Mouse (Mus musculus) MN1 (cell line): Measurements from ENCODE around the gene Synrg.
A peak's percentile ranks its signal among the peaks of the same experiment; 100 is the strongest.

ENCODE experiments used
- DNase-seq: peaks from one replicate; pipeline ENCODE4 v3.0.0-alpha.2; 2016; ENCODE audit warnings: low spot score

Gene Synrg

DNA sequence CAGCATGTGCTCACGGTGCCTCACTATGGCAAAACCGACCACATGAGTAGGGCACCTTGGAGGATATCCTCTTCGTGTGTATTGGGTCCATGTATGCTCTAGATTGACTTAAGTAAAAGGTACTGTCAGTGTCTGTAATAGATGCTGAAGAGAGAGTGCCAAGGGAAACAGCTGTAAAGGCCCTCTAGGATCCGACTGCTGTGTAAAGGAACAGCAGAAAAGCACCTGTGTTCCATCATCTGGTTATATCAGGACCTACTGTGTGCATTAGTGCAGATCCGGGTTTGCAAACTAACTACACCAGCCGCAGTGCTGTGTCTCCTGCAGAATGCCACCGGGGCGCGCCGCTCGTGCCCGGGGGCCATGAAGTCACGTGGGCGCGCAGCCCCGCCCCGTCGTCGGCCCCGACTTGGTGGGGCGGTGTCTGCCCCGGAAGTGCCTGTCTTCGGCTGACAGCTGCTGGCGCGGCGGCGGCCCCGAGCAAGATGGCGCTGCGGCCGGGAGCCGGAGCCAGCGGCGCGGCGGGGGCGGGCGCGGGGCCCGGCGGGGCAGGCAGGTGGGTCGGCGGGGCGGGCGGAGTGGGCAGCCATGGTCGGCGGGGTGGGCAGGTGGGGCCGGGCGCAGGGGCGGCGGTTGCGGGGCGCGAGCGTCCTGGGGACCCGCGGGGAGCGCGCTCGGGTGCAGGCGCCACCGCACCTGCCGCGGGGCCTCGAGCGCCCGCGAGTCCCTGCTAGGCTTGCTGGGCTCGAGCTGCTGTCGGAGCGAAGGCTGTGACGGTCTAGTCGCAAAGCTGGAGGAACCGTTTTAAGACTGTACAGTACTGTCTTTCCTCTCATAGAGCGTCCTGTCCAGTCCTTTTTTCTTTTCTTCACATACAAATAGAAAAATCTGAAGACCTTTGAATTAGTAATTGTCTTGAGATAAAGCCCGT, at the start of gene Synrg:
Synrg (plus strand) TSS at position 438 of the 931 bp plus-strand sequence.
- peak; percentile 82 for DNase-seq

DNA sequence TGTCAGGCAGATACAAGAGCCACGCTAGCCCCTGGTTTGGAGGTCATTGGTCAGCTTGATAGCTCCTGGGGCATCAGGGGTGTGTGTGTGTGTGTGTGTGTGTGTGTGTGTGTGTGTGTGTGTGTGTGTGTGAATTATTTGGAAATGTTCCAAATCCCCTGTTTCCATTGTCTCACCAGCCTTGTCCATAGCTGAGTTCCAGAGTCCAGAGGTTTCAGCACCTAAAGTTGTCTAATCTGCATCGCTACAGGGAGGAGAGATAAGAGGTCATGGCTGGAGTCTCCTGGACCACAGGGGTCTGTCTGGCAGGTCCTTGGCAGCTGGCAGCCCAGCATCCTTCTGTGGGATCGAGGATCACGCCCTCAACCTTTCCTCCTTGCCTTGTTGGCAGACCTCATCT, 49.7 kb upstream of the Synrg start:
- DNase-seq = no peak

DNA sequence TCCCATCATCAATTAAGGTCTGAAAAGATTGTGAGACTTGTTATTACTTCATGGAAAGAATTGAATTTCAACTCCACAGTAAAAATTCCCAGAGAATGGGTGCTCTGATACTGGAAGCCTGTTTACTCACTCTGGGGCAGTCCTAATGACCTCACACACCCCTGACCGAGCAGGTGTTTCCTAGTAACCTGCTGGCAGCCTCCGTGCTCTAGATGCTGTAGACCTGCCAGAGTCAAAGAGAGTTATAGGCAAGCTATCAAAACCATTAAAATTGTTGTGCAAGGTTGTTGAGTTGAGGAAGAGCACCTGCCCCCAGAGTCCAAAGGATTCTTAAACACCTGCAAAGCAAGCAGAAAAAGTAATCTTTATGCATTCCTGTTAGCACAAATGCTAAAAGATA, 41.6 kb upstream of the Synrg start:
- no peak for DNase-seq

DNA sequence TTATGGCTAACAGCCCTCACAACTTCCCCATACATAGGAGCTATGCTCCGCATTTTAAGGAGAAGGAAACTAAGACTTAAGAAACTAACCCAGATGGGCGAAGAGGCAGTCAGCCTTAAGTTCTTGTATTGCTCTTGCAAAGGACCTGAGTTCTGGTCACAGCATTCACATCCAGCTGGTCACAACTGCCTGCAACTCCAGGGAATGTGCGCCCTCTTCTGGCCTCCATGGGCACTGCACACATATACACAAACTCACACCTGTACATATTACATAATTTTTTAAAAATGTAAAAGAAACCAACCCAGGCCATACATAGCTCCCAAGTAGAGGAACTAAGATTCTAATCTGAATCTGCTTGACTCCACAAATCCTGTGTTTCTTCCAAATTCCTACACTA, 37.1 kb upstream of the Synrg start:
- no peak for DNase-seq

DNA sequence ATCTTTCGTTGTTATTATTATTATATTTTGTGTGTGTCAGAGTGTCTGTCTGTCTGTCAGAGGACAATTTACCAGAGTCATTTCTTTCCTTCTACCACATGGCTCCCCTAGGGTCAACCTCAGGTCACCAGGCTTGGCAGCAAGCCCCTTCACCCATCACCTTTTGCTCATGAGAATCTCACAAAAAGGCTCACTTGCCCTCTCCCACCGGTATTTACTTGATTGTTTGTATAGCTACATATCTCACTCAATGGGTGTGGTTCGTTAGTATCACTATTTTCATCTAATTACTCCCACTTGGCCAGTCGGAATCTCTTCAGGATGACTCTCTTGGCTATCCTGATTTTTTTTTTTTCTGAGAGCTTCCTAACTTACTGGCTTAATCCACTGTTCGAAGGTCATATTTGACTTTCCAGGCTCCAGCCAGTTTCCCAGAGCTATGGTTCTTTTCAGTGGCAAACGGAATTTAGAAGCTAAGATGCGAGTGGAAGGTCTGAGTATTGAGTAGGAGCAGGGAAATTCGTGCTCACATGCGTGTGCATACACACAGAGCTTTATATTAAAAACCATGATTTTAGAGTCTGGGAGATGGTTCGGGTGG, 31.6 kb upstream of the Synrg start:
- no peak for DNase-seq

DNA sequence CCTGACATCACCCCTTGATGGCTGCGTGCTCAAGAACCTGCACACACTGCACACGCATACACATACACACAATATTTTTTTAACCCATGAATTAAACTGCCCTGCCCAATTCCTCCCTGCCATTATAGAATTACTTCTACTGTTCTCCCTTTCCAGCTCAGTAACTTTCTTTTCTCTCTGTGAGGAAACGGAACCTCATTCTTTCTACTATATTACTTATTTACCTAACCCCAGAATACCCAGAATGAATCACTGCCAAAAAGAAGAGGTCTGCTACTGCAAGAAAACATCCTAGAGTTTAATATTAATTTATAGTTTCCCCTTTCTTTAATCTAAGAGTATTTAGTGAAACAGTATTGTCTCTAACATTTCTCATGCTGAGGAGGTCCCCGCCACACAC, 30.9 kb upstream of the Synrg start:
- DNase-seq = no peak

DNA sequence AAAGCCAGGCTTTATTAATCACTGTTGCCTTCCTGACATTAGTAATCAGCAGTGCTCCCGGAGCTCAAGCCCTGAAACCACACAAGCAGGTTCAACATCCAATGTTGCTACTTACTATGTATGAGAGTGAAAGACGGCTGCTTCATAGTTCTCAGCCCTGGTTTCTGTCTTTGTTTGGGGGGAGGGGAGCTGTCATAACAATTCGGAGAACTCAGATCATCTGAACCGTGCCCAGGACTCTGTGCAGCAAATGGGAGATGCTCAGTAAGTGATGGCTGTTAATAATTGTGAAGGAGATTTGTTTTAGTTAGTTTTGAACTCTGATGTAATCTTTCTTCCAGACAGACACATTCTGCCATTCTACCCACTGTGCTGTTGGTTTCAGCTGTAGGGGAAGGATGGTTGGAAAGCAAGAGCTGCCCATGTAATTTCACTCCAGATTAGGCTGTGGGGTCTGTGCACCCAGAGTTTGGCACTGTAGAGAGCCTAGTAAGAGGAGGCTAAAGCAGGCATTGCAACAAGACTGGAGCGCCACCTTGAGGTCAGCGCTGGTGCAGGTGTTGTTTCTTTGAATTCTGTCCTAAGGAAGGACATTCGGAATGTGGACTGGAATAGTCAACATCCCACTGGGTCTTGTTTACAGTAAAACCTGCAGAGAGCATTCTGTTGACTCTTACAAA, 28.1 kb upstream of the Synrg start:
- no peak for DNase-seq

DNA sequence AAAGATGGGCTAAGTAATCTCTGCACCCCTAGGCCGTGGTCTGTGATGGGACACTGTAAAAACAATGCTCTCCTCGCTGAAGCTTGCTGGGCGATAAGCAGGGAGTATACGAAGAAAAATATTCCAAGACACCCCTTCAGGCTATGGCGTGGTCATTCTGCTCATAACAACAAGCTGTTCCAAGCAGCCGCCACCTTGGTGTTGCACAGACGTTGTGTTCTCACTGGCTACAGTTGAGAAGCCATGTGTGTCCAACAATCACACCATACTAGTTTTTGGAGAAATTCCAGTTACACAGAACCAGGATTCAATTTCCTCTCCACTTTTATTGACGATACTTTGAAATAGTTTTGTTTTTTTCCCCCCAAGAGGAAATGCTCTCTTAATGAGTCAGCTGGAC, 25.7 kb upstream of the Synrg start:
- no peak for DNase-seq

DNA sequence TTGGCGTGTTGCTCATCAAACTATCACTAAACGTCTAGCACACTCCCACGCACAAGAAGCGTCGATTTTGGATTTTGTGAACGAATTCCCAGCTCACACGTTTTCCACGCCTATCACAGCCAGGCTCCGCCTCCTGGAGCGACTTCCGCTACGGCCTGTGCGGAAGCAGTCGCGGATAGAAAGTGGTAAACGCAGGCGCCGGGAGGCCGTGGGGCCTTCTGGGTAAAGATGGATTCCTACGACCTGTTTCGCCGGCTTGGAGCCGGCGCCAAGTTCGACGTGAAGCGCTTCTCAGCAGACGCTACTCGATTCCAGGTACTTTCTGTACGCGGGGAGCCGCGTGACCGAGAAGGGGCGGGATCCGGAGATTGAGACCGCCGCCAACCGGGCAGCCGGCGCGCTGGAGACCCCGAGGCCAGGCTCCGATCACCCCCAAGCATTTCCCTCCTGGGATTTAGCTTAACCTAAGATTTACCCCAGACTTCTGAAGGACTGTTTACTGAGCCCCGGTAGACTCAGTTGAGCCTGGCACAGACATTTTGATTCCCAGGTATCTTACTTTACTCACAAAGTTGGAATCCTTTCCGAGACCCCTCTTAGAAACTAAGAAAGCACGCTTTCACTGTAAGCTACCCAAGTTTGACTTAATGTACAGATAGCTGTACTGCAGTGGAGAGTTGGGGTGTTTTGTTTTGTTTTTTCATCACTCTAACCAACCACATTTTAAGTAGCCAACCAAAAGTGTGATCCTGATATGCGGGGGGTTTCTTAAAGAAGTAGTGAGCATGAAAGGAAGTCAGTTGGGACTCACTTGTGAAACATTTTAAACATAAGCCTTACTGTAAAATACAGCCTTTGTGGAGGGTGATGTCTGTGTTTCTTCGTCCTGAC, 22.0 kb upstream of the Synrg start, which contains the start of gene Ddx52:
Ddx52 (plus strand) TSS at position 113 of the 891 bp plus-strand sequence.
- DNase-seq = peak; percentile 92

DNA sequence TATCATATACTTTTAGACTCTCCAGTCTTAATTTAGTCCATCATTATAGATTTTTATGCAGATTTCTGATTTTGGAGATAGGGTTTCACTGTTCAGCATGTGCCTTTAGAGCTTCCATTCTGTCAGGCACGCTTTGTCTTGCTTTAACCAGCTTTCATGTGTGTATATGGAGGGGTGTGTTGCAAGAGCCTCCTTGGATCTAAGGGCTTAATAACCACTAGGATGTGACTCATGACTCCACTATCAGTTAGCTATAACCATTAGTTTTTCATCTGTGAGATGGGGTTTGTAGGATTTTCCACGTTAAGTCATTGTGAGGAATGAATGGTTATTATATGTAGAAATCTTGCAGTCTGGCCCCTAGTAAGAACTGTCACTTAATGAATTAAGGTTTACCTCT, 7.4 kb upstream of the Synrg start:
- no peak for DNase-seq

DNA sequence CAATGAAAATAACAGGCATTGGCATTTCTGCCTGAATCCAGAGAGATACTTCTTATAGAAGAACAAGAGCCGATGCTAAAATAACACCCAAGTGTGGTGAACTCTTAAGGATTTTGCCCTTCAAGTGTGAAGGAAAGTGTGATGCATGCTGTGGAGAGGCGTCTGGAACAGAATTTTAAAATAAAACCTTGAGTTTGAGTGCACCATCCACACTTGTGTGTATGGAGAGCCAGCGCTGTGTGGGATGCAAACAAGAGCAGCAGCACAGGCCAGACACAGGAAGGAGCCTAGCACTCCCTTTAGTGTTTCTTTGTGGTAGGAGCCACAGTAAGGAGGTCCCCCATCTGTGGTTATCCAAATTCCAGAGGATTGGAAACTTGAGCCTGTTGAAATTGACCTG, 2.2 kb upstream of the Synrg start:
- DNase-seq = no peak

DNA sequence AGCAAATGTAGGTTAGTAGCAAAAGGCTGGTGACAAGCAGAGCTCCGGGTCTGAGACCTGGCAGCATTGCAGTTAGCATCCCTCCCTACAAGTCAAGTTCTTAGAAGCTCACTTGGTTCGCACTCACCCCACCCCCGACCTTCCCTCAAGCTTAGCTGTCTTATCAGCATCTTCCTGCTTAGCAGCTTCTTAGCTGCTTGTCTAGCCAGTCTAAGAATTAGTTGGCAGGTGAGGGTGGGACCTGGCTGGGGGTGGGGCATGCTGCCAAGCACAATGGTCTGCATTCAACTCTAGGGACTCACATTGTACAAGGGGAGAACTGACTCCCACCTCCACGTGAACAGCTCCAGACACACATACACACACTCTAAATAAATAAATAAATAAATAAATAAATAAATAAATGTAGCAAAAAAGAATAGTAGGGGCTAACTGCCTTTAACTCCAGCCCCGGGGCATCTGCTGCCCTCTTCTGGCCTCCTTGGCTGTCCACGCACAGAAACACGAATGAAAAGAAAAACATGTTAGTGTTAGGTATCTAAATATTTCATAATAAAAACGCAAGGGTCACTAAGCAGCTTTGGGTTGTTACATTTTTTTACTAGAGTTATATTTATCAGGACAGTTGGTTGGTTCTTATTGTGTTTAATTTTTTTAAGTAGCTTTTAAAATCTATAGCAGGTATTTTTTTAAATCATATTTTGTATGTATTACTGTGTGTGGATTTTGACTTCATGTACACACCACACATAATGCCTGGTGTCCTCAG, 3.4 kb downstream of the Synrg start:
- DNase-seq = no peak

DNA sequence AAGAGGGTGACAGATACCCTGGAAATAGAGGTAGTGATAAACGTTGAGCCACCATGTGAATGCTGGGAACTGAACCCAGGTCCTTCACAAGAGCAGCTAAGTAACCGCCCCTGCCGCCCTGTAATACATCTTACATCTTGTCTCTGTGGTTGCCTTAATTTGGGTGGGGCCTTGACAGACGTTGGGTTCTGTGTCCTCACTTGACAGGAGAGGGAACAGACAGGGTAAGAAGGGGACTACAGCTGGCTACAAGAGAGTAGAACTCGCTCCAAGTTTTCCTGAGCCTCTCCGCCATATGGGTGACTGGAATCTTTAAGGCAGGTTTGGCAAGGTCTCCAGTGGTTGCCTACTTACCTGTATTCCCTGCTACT, 4.0 kb downstream of the Synrg start:
- DNase-seq = no peak

DNA sequence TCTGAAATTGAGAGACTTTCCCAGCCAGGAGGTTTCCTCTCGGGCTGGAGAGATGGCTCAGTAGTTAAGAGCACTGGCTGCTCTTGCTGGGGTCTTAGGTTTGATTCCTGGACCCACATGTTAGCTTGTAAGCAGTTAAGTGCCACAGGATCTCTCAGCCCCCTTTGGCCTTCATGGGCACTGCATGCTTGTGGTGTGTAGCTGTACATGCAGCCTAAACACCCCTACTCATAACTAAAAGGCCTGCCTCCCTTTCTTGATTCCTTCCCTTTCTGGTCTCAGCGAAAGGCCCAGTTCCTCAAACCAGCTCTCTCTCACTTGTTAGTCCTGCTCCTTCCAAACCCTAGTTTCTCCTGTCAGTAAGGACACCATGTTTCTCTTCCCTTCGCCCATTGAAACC, 4.8 kb downstream of the Synrg start:
- no peak for DNase-seq

DNA sequence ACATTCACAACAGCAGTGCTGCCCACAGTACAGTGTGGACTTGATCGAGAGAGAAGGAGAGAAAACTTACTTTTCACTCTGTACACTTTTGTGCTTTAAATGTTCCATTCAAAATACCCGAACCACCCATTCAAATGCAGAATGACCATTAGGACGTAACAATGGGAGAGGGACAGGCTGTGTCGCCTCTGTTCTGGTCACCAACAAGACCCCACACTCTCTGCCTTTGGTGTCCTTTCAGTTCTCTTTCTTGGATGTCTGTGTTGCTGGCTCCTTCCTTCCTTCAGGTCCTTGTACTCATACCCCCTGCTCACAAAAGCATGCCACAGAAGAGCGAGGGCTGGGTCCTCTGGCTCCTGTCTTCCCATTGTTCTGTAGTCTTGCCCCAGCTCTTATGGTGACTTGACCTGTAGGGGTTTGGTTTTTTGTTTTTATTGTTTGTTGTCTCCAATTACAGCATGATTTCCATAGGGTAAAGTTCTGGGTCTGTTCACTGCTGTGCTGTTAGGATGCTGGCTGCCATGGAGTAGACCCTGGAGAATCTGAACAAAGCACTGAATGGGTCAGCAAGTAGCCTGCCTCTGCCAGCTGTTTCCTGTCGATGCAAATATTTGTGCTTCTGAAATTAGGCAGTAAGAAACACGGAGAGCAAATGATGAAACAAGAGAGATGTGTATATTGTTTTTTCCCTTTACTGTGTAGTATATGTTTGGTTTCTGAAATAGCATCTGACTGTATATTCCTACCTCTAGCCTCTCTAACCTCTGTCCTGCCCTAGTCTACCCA, 10.5 kb downstream of the Synrg start:
- no peak for DNase-seq

DNA sequence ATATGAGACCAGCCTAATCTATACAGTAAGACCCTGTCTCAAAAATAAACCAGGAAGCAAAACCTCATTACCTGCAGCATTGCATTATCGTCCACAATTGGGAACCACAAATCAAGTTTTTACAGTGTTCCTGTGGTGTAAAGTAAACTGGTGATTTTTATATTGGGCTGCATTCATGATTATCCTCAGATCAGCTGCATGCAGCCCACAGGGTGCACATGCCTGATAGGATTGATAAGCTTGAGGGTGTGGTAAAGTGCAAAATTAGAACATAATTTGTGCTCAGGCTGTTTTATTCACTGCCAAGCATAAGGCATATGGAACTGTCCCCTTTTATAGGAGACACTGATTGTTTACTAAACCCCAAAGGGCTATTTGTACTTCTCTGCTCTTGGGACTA, 11.3 kb downstream of the Synrg start:
- DNase-seq = no peak

DNA sequence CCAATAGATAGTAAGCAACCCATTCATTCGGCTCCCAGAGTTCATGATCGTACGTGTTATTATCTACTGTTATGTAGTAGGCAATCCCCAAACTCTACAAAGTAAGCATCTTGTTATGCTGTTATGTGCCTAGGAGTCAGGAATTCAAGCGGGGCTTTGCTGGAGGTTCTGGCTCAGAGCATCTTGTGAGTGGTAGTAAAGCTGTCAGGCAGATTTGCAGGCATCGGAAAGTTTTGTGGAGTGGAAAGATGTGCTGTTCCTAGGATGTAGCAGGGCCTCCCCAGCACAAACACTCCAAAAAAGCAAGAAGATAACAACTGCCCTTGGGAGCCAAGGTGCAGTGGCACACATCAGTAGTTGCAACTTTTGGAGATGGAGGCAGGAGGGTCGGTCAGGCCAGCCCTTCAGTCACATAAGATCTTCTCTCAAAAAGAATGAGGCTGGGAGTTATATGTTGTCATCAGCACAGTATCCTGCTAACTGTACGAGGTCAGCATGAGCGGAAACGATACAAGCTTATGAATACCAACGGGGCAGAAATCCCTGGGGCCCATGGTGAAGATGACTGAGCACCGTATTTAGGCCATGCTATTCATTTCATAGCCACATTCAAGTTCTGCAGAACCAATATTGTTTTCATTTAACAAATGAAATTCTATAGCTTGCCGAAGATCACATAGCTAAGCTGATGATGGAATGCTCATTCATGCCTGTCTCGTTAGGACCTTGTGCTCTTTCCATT, 12.2 kb downstream of the Synrg start:
- no peak for DNase-seq

DNA sequence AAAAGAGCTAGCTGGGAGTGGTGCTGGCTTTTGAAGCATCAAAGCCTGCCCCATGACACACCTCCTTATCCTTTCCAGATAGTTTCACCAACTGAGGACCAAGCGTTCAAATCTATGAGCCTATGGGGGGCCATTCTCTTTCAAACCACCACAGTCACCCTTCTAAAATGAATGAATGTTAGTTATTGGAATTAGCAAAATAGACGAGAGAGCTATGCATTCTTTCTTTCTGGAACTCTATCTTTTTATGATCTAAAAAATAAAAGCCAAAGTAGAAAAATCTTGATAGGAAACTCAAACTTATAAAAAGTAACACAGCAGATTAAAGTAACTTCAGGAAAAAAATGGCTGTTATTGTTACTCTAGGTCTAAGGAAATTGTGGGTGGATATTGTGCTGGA, 13.6 kb downstream of the Synrg start:
- DNase-seq = no peak

DNA sequence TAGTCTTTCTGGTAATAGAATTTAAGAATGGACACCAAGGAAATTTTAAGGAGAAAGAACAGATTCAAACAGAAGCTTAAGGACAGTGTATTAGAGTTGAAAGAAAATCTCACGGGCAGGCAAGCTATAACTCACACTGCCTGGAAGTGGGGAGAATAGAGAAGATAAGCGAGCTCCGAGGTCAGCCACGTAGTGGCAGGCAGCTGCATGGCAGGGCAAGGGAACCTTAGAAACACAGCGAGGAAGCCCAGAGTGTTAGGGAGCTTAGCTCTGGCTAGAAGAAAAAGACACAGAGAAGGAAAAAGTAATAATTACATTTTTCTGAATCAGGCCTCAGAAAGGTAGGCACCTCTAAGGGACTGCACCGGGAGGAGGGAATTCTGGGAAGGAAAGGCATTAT, 15.8 kb downstream of the Synrg start:
- DNase-seq = no peak

DNA sequence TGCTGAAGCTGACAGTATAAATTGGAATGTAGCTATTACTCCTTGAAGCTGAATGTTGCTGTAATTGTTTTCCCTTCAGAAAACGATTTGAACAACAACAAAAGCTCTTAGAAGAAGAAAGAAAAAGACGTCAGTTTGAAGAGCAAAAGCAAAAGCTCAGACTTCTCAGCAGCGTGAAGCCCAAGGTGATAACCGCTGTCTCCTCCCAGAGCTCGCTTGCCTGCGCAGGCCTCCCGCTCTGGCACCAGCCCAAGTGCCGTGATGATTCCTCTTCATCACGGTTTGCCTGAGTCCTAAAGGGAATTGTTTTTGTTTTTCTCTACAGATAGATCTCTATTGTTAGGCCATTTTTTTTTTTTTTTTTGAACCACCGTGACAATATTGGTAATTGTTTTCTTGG, 17.1 kb downstream of the Synrg start:
- no peak for DNase-seq
